Mouse (Mus musculus) kidney, embryonic 15.5 days (tissue): Measurements from ENCODE around the gene Wwp2. TPM values are rescaled to one million over a fixed set of nuclear protein-coding genes. Genes with fewer than 3 reads are reported as not detected.
"Not testable (repeated sequence)": the region's sequence is repeated elsewhere in the genome, so short reads cannot be mapped to it uniquely, and the experiment has no call there.

Experiments
- ATAC-seq: fragments of 200-750 bp; cut with Nextera tagmentation; replicated peaks from 2 replicates; pipeline ENCODE4 v1.8.0; 2017; ENCODE audit warnings: moderate TSS enrichment; ENCODE audit not compliant: low FRiP score
- H3K27ac ChIP-seq: fragments of 300-500 bp; sonication (generic); 2 replicates; pipeline ENCODE4 v1.5.1; 2015; ENCODE audit warnings: mild to moderate bottlenecking, inconsistent platforms
- H3K27me3 ChIP-seq: fragments of 300-500 bp; sonication (generic); 2 replicates; pipeline ENCODE4 v1.6.1; 2015; ENCODE audit warnings: inconsistent platforms
- H3K36me3 ChIP-seq: fragments of 300-500 bp; sonication (generic); 2 replicates; pipeline ENCODE4 v1.6.1; 2015; ENCODE audit warnings: inconsistent platforms
- H3K4me1 ChIP-seq: fragments of 300-500 bp; sonication (generic); 2 replicates; pipeline ENCODE4 v1.6.1; 2015; ENCODE audit warnings: inconsistent platforms
- H3K4me2 ChIP-seq: fragments of 300-500 bp; sonication (generic); 2 replicates; pipeline ENCODE4 v1.6.1; 2015; ENCODE audit warnings: moderate library complexity, mild to moderate bottlenecking, inconsistent platforms
- H3K4me3 ChIP-seq: fragments of 300-500 bp; sonication (generic); replicated peaks from 2 replicates; pipeline ENCODE4 v1.5.1; 2015; ENCODE audit warnings: mild to moderate bottlenecking, inconsistent platforms
- H3K9ac ChIP-seq: fragments of 300-500 bp; sonication (generic); 2 replicates; pipeline ENCODE4 v1.6.1; 2015; ENCODE audit warnings: mild to moderate bottlenecking, inconsistent platforms
- H3K9me3 ChIP-seq: fragments of 300-500 bp; sonication (generic); replicated peaks from 2 replicates; pipeline ENCODE4 v1.6.1; 2016; ENCODE audit warnings: inconsistent platforms
- WGBS: fragments of 180-500 bp; shearing (Covaris S2); methylation state at CpG from one replicate; pipeline ENCODE4 v1.1.7; 2015; ENCODE audit warnings: mixed read lengths; 5-methylcytosine and 5-hydroxymethylcytosine counted together
- polyA plus RNA-seq: library from polyadenylated mRNA; unstranded; fragments of >200 nt; fragmentation: Nextera tagmentation; extraction: Ambion mirVana; gene quantifications from 2 replicates; pipeline ENCODE4 v1.2.1, GENCODE M21; 2015

Wwp2 gene
- polyA plus RNA-seq, 1 experiment from 2014 or later: 42.0 TPM

DNA sequence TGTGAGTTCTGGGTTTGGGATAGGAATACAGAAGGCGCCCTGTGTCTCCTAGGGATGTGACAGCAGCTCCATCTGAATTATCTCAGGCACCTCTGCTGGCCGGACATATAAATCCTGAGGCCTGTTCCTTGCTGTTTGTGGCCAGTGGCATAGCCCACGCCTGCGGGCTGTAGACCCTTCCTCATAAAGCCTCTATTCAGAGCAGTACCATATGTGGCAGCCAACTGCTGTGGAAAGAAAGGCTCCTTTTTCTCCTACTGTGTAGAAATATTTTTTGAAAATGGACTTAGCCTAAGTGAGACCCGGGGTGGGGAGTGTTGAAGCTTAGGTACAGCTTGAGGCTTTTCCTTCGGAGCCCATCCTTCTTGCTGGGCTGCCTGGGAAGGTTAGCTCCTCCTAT, 22.1 kb downstream of the Wwp2 start:
- WGBS: 92% methylated on average over 6 of the region's 6 CpGs
- H3K4me2 ChIP-seq: no peak overlapping the region
- H3K4me3 ChIP-seq: no peak overlapping the region
- no peak for ATAC-seq
- no peaks in the 10 kb centered on the region for H3K4me1 ChIP-seq
- H3K36me3 ChIP-seq: peaks cover 60% of the 10 kb centered on the region
- no peak overlapping the region for H3K9ac ChIP-seq
- no peak overlapping the region for H3K27ac ChIP-seq
- no peaks in the 10 kb centered on the region for H3K27me3 ChIP-seq
- H3K9me3 ChIP-seq: no peaks in the 10 kb centered on the region

DNA sequence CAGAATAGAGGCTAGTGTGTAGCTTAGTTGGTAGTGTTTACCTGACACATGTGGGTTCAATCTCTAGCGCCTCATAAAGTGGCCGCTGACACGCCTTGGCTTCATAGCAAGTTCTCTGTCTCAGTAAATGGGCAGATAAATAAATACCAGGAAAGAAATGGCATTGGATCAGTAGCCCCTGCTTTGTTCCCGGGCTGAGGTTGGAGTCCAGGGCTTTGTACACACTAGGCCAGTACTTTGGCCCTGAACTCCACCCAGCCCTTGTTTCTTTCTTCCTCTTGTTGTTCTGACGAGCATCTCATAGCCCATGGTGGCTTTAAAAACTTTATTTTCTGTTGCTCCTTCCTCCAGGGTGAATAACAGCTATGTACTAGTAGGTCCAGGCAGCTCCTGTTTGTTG, 26.3 kb downstream of the Wwp2 start:
- no peak overlapping the region for H3K4me2 ChIP-seq
- H3K9ac ChIP-seq: no peak overlapping the region
- WGBS: 91% methylated on average over 5 of the region's 5 CpGs
- no peaks in the 10 kb centered on the region for H3K9me3 ChIP-seq
- H3K4me3 ChIP-seq: no peak overlapping the region
- no peak for ATAC-seq
- H3K4me1 ChIP-seq: no peaks in the 10 kb centered on the region
- H3K36me3 ChIP-seq: peaks cover 69% of the 10 kb centered on the region
- H3K27me3 ChIP-seq: no peaks in the 10 kb centered on the region
- no peak overlapping the region for H3K27ac ChIP-seq

DNA sequence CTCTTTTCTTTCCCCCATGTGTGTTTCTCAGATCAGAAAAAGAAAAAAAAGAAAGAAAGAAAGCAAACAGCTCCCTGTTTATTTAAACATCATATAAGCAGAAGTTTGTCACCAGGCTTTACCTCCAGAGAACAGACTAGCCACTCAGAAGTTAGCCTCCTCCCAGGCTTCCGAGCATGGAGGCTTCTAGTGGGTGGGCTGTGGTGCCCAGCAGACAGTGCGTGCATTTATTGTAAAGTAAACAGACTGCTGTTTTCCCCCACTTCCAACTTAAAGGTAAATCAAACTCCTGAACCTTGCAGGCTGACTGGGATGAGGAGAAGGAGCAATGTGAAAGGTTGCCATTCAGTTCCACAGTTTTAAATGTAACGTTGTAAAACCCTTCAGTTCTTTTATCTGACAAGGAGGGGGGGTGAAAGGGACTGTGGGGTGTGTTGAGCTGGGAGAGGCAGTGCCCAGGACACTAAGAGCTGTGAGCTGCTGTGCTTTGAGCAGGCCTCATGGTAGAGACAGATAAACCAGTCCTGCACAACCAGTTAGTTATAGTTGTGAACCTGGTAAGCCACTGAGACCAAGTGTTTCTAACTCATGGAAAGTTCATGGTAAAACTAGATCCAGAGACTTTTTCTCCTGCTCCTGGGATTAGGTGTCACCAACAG, 29.3 kb downstream of the Wwp2 start:
- WGBS: 33% methylated on average over 3 of the region's 3 CpGs
- Histone ChIP-seq H3K4me3 (no peak overlapping the region), H3K9me3 (no peaks in the 10 kb centered on the region), H3K27ac (no peak overlapping the region), H3K4me2 (no peak overlapping the region), H3K9ac (no peak overlapping the region), H3K4me1 (no peaks in the 10 kb centered on the region), H3K36me3 (peaks cover 60% of the 10 kb centered on the region), H3K27me3 (no peaks in the 10 kb centered on the region)
- no peak for ATAC-seq

DNA sequence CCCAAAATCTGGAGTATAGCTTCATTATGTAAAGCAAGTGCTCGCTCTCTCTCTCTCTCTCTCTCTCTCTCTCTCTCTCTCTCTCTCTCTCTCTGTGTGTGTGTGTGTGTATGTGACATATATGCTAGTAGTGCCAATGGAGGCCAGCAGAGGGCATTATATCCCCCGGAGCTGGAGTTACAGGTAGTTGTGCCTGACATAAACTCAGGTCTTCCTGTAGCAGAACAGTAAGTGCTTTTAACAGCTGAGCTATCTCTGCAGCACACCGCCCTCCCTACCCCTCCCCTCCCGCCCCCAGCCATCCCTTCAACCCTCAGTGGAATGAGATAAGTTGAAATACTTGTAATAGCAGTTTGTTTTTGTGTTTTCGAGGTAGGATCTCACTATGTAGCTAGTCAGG, 30.5 kb downstream of the Wwp2 start:
- Histone ChIP-seq H3K9me3 (no peaks in the 10 kb centered on the region), H3K27me3 (no peaks in the 10 kb centered on the region), H3K4me3 (no peak overlapping the region), H3K36me3 (peaks cover 53% of the 10 kb centered on the region), H3K27ac (no peak overlapping the region), H3K4me1 (no peaks in the 10 kb centered on the region), H3K9ac (no peak overlapping the region), H3K4me2 (no peak overlapping the region)
- no peak for ATAC-seq
- 92% methylated on average over 5 of the region's 5 CpGs for WGBS

DNA sequence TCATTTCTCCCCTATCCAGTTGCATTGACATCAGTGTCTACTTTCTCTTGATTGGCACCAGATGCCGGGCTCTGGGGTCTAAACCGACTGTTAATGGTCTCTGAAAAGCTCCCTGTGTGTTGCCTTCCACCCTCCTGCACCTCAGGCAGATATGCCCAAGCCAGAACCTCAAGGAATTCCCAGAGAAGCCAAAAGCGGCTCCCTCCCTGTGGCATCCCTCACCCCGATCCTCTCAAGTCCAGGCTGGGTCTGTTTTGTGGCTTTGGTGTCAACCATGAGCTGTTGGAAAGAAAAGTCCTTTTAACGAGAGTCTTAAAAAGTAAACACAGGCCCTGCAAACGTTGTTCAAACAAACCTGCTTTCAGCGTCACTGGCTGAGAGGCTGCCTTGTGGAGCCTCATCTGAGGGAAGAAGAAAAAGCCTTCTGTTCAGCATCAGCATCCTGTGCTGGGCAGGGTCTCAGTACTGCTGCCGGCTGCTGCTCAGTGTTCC, 32.7 kb downstream of the Wwp2 start:
- Histone ChIP-seq H3K9ac (no peak overlapping the region), H3K4me2 (no peak overlapping the region), H3K4me3 (no peak overlapping the region), H3K9me3 (no peaks in the 10 kb centered on the region), H3K27ac (no peak overlapping the region), H3K4me1 (no peaks in the 10 kb centered on the region), H3K27me3 (no peaks in the 10 kb centered on the region), H3K36me3 (peaks cover 43% of the 10 kb centered on the region)
- WGBS: 52% methylated on average over 8 of the region's 8 CpGs
- no peak for ATAC-seq

DNA sequence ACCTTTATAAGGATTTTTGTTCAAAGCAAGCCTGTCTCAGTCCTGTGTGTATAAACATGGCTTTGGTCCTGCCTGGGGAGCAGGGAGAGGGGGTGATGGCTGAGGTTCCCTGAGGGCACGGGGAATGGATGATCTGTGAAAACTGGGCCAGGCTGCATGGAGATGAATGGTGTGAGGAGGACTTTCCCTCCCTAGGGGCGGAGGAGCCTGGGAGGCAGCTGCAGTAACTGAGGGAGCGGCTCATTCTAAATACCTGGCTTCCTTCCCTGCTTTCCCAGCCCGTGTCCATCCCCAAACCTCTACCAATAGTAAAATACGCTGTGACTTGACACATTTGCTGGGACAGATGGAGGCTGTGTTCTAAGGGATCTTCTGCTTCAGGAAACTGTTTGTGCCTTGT, 34.1 kb downstream of the Wwp2 start:
- Histone ChIP-seq H3K27me3 (no peaks in the 10 kb centered on the region), H3K4me1 (no peaks in the 10 kb centered on the region), H3K9me3 (no peaks in the 10 kb centered on the region), H3K27ac (no peak overlapping the region), H3K9ac (no peak overlapping the region), H3K36me3 (peaks cover 40% of the 10 kb centered on the region), H3K4me3 (no peak overlapping the region), H3K4me2 (no peak overlapping the region)
- ATAC-seq: no peak
- WGBS: 76% methylated on average over 5 of the region's 5 CpGs

DNA sequence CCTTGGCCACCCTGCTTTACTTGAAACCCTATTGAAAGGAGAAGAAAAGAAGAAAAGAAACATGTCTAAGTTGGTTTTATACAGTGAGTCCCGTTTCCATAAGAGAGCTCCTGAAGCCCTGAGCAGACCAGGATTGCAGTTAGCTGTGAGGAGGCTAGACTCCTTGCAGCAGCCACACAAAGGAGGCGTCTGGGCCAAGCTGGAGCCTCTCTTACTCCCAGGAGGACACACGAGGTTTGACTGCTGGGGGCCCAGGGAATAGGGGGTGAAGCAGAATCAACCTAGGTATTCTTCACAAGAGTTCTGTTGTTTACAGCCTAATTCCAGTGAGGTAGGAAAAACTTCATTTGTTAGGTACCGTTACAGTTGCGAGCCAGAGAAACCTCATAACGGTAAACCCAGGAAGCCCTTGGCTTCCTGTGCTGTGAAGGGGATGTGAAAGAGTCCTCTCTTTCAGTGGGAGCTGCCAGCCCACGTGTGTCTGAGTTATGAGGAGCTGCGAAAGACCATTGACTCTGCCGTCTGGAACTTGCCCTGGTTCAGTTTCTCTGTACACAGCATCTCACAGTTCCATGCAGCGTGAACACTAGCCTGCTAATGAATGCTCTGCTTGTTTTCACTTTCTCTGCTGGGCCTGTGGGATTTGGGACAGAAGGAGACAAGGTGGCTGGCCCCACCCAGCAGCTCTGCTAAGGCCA, 36.4 kb downstream of the Wwp2 start:
- Histone ChIP-seq H3K4me3 (no peak overlapping the region), H3K9ac (no peak overlapping the region), H3K9me3 (no peaks in the 10 kb centered on the region), H3K27ac (no peak overlapping the region), H3K27me3 (no peaks in the 10 kb centered on the region), H3K36me3 (peaks cover 23% of the 10 kb centered on the region), H3K4me1 (no peaks in the 10 kb centered on the region), H3K4me2 (no peak overlapping the region)
- no peak for ATAC-seq
- 49% methylated on average over 10 of the region's 10 CpGs for WGBS

DNA sequence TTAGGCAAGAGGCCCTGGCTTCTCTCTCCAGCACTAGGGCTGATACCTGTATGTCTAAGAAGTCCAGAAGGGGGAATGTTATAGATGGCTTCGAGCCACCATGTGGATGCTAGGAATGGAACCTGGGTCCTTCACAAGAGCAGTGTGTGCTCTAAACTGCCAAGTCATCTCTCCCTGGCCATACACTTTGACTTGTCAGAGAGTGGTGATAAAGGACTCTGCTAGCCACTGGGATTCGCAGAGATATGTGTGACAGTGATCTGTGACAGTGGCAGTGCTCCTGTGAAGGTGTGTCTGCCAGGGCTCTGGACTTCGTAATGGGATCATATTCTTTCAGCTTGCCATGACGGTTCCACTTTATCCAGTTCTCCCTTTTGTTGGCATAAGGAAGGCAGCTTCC, 37.2 kb downstream of the Wwp2 start:
- no peaks in the 10 kb centered on the region for H3K4me1 ChIP-seq
- no peak overlapping the region for H3K27ac ChIP-seq
- H3K27me3 ChIP-seq: no peaks in the 10 kb centered on the region
- H3K36me3 ChIP-seq: peaks cover 21% of the 10 kb centered on the region
- no peak for ATAC-seq
- no peak overlapping the region for H3K4me3 ChIP-seq
- H3K9ac ChIP-seq: no peak overlapping the region
- no peak overlapping the region for H3K4me2 ChIP-seq
- no peaks in the 10 kb centered on the region for H3K9me3 ChIP-seq
- WGBS: 90% methylated on average over 4 of the region's 4 CpGs

DNA sequence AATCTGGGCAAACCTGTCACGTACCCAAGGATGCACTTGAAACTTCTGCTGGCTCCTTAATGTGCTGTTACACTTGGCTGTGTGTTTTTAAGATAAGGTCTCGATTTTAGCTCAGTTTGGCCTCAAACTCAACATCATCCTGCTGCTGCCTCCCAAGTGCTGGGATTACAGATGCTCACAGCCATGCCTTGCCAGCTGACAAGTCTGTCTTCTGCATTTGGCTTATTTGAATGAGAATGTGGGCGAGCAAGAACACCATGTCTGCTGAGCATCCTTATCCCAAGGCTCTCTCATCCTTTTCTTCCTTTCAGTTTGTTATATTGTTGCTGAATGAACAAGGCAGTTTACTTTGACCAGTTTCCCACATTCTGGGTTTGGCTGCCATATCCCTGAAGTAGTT, 39.4 kb downstream of the Wwp2 start:
- no peak for ATAC-seq
- Histone ChIP-seq H3K36me3 (peaks cover 13% of the 10 kb centered on the region), H3K9ac (no peak overlapping the region), H3K27me3 (no peaks in the 10 kb centered on the region), H3K27ac (no peak overlapping the region), H3K4me2 (no peak overlapping the region), H3K4me1 (no peaks in the 10 kb centered on the region), H3K9me3 (no peaks in the 10 kb centered on the region), H3K4me3 (no peak overlapping the region)
- WGBS: 89% methylated on average over 3 of the region's 3 CpGs

DNA sequence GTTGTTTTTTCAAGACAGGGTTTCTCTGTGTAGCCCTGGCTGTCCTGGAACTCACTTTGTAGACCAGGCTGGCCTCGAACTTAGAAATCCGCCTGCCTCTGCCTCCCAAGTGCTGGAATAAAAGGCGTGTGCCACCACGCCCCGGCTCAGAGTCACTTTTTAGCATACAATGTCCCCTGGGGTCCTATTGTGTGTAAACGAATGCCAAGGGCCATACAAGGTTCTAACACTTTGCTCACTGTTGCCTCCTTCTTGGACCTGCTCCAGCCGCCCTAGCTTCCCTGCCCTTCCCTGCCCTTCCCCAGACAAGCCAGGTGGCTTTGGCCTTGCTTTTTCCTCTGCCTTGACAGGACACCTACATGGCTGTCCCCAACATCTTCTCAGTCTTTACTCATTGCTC, 40.6 kb downstream of the Wwp2 start:
- not testable (repeated sequence) for H3K9ac ChIP-seq, ATAC-seq, H3K27ac ChIP-seq, H3K4me3 ChIP-seq, H3K27me3 ChIP-seq, H3K4me1 ChIP-seq, H3K36me3 ChIP-seq, H3K9me3 ChIP-seq, H3K4me2 ChIP-seq
- WGBS: 91% methylated on average over 7 of the region's 7 CpGs

DNA sequence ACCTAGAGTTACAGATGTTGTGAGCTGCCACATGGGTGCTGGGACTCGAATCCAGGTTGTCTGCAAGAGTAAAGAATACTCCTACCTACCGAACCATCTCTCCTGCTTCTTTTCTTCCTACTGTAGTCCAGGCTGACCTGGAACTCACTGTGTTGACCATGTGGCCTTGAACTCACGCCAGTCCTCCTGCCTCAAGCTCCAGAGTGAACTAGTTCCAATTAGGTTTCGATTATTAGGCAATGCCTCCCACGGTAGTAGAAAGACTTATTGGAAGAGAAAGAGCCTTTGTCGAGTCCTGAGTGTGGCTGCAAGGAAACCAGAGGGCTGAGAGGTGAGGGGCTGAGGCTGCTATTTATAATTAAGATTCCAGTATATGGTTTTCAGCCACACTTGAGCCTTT, 42.6 kb downstream of the Wwp2 start:
- H3K36me3 ChIP-seq: peaks cover 4% of the 10 kb centered on the region
- 85% methylated on average over 6 of the region's 6 CpGs for WGBS
- no peaks in the 10 kb centered on the region for H3K4me1 ChIP-seq
- ATAC-seq: no peak
- no peak overlapping the region for H3K4me3 ChIP-seq
- H3K9ac ChIP-seq: no peak overlapping the region
- no peaks in the 10 kb centered on the region for H3K9me3 ChIP-seq
- H3K27ac ChIP-seq: no peak overlapping the region
- H3K27me3 ChIP-seq: no peaks in the 10 kb centered on the region
- H3K4me2 ChIP-seq: no peak overlapping the region

DNA sequence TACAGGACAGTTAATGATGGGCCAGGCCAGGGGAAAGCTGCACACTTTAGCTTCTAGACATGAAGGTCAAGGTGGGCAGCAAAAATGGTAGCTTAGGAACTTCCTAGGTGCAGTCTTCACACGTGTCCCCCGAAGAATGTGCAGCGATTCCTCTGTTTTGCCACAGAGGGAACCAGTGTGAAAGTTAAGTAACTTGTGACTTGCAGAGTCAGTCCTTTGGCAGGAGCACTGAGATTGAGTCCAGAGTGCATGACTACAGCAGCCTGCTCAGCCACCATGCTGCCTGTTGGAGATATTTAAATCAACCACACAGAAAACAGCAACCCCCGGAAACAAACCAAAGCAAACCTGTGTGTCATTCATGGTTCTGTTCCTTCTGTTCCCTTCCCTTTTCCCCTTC, 44.3 kb downstream of the Wwp2 start:
- Histone ChIP-seq H3K4me3 (no peak overlapping the region), H3K4me1 (no peaks in the 10 kb centered on the region), H3K4me2 (no peak overlapping the region), H3K27ac (no peak overlapping the region), H3K36me3 (peaks cover 8% of the 10 kb centered on the region), H3K9ac (no peak overlapping the region), H3K27me3 (no peaks in the 10 kb centered on the region), H3K9me3 (no peaks in the 10 kb centered on the region)
- 89% methylated on average over 4 of the region's 4 CpGs for WGBS
- no peak for ATAC-seq

DNA sequence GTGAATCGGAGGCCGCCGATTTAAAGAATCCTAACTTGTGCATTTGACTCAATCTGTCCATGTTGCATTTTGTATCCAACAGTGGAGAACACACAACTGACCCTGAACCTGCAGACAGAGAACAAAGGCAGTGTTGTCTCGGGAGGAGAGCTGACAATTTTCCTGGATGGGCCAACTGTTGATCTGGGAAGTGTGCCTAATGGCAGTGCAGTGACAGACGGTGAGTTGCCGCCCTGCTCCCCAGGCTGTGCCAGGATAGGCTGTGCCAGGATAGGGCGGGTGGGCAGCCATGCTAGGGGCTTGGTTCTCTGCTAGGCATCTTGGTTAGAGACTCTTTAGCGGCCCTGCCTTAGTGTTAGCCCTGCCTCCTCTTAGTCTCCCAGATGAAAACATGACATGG, 47.1 kb downstream of the Wwp2 start:
- Histone ChIP-seq H3K27ac (no peak overlapping the region), H3K27me3 (no peaks in the 10 kb centered on the region), H3K9ac (no peak overlapping the region), H3K36me3 (peaks cover 12% of the 10 kb centered on the region), H3K4me1 (no peaks in the 10 kb centered on the region), H3K9me3 (no peaks in the 10 kb centered on the region), H3K4me2 (no peak overlapping the region), H3K4me3 (no peak overlapping the region)
- no peak for ATAC-seq
- WGBS: 85% methylated on average over 8 of the region's 8 CpGs
